Mouse (Mus musculus) monocyte, adult 2 months (primary cell): ENCODE data around the gene Eepd1.

ENCODE experiments used
- DNase-seq, 2 experiments: peaks; one replicate each; pipeline ENCODE4 v3.0.0; 2022; ENCODE audit warnings: low spot score in 2 of 2, low read depth in 1 of 2

The Eepd1 gene

GRCm38 (mm10) chr9:25531627-25532026 lies 50.3 kb downstream of the Eepd1 start:
- no peak for DNase-seq

- DNase-seq: no peak
Measured at GRCm38 (mm10) chr9:25532105-25532504, 50.8 kb downstream of the Eepd1 start.

- DNase-seq: no peak
Measured at GRCm38 (mm10) chr9:25535487-25535886, 54.1 kb downstream of the Eepd1 start.

GRCm38 (mm10) chr9:25539461-25539860 lies 58.1 kb downstream of the Eepd1 start:
- no peak for DNase-seq

GRCm38 (mm10) chr9:25541355-25541754 lies 60.0 kb downstream of the Eepd1 start:
- no peak for DNase-seq

GRCm38 (mm10) chr9:25545212-25545611 lies 63.9 kb downstream of the Eepd1 start:
- no peak for DNase-seq

- no peak for DNase-seq
Measured at GRCm38 (mm10) chr9:25549130-25550060, 68.0 kb downstream of the Eepd1 start.

GRCm38 (mm10) chr9:25550196-25550595 lies 68.8 kb downstream of the Eepd1 start:
- DNase-seq: no peak

DNA sequence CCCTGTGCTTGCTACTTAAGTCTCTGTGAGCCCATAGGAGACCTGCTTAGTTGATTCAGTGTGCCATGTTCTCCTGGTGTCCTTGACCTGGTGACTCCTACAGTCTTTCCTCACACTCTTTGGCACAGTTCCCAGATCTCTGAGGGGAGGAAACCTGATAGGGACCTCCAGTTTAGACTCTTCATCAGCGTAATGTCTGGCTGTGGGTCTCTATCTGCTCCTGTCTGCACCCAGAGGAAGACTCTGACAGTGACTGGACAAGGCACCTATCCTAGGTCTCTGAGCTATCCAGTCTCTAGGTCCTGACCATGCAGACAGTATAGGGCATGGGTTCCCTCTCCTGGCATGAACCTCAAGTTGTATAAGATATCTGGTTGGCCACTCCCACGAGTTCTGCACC lies 71.2 kb downstream of the Eepd1 start:
- no peak for DNase-seq

- DNase-seq: no peak
Measured at GRCm38 (mm10) chr9:25554246-25554803, 73.0 kb downstream of the Eepd1 start.

- no peak for DNase-seq
Measured at GRCm38 (mm10) chr9:25555261-25555660, 73.9 kb downstream of the Eepd1 start.

- no peak for DNase-seq
Measured at GRCm38 (mm10) chr9:25556008-25556407, 74.7 kb downstream of the Eepd1 start.

DNA sequence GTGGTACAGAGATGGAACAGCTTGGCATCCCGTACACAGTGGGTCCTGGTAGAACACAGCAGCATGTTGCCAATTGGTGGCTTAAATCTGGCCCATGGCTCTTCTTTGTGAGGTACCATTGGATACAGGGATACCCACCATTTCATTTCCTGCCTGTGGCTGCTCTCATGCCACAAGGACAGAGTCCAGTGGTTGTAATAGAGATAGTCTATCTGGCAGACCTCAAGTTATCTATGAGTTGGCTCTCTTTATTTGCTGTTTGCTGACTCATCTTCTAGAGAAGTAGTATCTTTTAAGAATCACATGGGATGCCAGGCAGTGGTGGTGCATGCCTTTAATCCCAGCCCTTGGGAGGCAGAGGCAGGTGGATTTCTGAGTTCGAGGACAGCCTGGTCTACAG lies 76.0 kb downstream of the Eepd1 start:
- DNase-seq: no peak

DNA sequence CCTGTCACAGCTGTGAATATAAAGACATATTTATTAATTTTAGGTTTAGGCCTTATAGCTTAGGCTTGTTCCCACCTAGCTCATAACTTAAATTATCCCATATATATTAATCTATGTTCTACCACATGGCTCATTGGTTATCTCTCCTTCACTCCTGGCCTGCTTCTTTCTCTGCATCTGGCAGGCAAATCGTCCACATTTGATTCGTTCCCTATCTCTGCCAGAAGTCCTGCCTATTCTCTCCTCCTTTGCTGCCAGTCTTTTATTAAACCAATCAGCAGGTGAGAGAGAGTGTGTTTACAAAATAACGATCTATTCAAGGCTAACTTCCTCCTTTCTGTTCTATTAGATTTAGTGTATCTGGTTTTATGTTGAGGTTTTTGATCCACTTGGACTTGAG lies 77.5 kb downstream of the Eepd1 start:
- no peak for DNase-seq

DNA sequence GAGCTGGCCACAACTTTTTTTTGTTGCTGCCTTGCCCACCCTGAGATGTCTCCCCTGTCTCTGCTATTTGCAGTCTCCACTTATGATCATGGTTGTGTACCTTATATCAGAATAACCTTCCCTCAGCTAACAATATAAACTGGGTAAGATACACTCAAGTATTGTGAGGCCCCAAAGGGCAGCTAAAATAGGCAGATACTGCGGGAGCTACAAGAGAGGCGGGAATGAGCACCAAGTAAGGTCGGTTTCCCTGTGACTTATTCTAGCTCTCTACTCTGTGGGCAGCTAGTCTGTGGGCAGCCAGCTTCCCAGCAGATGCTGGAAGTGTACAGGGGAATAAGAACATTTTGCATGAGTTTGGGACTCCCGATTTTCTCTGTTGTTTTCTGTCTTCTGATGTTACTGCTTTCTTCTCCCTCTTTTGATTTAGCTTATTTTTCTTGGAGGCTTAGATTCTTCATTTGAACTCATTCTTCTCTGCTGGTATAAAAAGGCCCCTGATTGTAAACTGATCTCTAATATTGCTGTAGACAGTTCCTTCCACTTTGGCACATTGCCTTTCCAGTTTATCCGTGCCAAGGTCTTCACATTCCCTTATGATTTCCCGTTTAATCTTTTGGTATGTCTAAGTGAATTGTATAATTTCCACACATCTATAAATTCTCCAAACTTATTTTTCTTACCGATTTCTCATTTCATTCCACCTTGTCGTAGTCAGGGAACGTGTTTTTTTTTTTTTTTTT lies 78.8 kb downstream of the Eepd1 start:
- no peak for DNase-seq

- no peak for DNase-seq
Measured at GRCm38 (mm10) chr9:25561143-25561542, 79.8 kb downstream of the Eepd1 start.

DNA sequence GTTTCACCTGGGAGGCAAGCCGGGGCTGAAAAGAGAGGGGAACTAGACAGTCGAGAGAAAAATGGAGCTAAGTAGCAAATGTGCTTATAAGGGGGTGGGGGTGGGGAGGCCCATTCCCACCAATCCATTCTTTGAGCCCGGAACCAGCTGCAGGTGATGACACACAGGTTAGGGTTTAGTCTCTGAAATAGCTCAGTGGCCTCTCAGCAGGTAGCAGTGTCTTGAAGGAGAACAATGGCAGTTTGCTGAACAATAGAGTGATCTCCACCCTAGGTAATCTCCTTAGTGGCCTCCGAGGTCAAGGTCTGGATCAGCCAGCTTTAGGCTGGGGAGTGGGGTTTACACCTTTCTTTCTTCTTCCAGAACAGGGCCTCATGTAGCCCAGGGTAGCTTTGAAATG lies 82.5 kb downstream of the Eepd1 start:
- no peak for DNase-seq

- no peak for DNase-seq
Measured at GRCm38 (mm10) chr9:25567071-25567470, 85.7 kb downstream of the Eepd1 start.

DNA sequence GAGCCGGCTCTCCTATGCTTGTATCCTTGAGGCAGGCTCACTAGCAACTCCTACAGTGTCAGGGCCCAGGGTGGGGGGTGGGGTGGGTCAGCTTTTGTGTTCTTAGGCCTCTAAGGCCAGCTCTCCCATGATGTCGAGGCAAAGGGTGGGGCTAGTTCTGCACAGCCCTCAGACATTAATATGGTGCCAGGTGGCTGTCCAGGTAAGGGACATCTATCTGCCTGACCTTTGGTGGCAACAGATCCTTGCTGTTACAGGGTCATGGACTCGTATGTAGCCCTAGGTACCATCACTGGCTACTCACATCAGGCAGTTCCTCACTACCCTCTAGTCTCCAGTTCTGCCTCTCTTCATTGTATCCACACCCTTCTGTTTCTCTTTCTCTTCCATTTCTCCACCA lies 87.4 kb downstream of the Eepd1 start:
- no peak for DNase-seq

DNA sequence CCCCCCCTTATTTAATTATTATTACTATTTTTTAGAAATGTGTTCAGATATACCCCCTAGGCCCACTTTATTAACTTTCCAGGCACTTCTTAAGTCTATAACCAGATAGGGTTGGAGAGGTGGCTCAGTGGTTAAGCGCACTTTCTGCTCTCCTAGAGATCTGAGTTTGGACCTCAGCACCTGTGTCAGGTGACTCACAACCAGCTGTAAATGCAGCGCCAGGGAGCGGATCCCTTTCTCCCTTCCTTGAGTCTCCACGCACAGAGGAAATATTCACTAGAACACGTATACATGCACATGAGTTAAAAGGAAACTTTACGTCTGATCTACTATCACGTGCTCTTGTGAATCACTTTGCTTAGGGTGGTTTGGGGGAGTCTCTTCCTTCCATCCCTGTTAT lies 88.7 kb downstream of the Eepd1 start:
- DNase-seq: no peak

- peak; percentile 56 to 67 for DNase-seq
Measured at GRCm38 (mm10) chr9:25570436-25570835, 89.1 kb downstream of the Eepd1 start.

DNA sequence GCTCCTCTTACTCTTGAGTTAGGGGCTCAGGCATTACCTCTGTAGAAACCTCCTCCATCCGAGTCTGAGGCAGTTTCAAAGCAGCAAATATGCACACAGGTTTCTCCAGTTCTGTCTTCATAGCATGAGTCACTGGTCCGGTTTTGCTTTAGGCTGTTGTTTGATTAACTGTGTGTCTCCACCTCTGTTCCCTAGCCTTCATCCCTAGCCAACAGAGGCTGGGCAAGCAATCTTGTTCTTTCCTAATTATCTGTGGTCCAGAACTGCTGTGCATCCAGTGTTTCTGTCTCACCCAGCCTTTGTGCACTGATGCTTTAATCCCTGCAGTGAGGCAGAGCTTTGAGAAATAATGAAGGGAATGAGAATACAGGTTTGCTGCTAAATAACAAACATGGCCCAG lies 90.0 kb downstream of the Eepd1 start:
- no peak for DNase-seq
